Mouse (Mus musculus) megakaryocyte-erythroid progenitor cell, adult 5-6 weeks (primary cell): Measurements from ENCODE around the gene Atg4d. TPM values are rescaled to one million over a fixed set of nuclear protein-coding genes. Genes with fewer than 3 reads are reported as not detected.
A peak's percentile ranks its signal among the peaks of the same experiment; 100 is the strongest.
"Not testable (repeated sequence)": the region's sequence is repeated elsewhere in the genome, so short reads cannot be mapped to it uniquely, and the experiment has no call there.

Experiments
- ATAC-seq: replicated peaks from 2 replicates; pipeline ENCODE4 v1.8.0; 2016; ENCODE audit warnings: mild to moderate bottlenecking, inconsistent platforms; ENCODE audit not compliant: severe bottlenecking, poor library complexity, low FRiP score, low TSS enrichment
- total RNA-seq, 2 experiments: library from RNA; stranded (forward) in 1 of 2; stranded (reverse) in 1 of 2; fragments of 200-1000, 215-1000 nt in 1 of 2; fragments of >200 nt in 1 of 2; fragmentation: Nextera tagmentation in 1 of 2; gene quantifications; 2 replicates each; pipeline ENCODE4 v1.2.3; 2014 to 2017

Gene Atg4d
- 8.9 and 13.9 TPM in 2 replicates for total RNA-seq (2014; fragmentation: Nextera tagmentation)
- 11.9 and 25.7 TPM in 2 replicates for total RNA-seq (2017)

GRCm38 (mm10) chr9:21265000-21265561 lies at the start of gene Atg4d:
Gene Atg4d (plus strand): TSS chr9:21265293.
- ATAC-seq: peak; percentile 92

GRCm38 (mm10) chr9:21216050-21216841 lies 48.8 kb upstream of the Atg4d start:
- no peak for ATAC-seq

GRCm38 (mm10) chr9:21219820-21220219 lies 45.3 kb upstream of the Atg4d start:
- ATAC-seq: no peak

DNA sequence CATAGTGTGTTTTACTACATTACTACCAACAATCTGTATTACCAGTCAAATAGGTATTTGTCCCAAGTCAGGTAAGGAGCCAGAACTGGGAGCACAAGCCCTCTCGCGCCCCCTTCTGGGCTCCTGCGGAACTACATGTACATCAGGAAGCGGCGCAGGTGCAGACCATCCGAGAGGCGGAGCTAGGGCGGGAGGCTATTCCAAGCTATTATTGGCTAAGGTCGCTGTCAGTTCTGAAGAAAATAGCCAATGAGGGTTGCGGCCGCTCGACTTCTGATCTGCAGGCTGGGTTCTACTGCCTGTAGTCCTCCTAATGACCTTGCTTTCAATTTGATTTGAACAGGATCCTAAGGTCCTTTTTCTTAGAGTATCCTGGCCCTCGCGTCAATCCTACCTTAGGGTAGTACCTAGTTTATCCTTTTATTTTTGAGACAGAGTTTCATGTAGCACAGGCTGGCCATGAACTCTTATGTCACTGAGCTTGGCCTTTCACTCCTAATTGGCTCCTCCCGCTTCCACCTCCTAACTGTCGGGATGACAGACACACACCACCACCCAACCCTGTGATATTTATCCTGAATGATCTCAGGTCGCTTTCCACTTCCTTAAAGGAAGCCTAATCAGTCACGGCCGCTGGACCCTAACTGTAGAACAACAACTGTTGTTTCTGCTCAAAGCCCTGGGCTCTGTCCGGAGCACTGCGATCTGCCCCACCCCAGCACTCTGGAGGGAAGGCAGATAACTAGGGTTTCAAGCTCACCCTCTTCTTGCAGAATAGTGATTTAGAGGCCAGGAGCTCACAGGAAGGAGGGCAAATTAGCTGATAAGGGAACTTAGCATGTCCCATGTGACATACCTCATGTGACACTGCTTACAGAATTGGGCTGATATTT lies 44.4 kb upstream of the Atg4d start:
- peak; percentile 90 for ATAC-seq

GRCm38 (mm10) chr9:21221383-21221929 lies 43.6 kb upstream of the Atg4d start:
- peak; percentile 64 for ATAC-seq

DNA sequence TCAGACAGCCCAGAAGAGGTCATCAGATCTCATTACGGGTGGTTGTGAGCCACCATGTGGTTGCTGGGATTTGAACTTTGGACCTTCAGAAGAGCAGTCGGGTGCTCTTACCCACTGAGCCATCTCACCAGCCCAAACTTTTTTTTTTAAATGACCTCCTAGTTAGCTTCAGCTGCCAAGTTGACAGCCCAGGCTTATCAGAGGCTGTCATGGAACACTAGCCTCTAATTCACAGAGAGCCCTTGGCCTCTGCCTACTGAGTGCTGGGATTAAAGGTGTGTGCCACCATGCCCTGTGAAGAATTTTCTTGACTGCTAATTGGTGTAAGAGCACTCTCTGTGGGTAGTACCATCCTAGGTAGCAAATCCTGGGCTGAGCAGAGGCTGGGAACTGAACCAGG lies 41.6 kb upstream of the Atg4d start:
- not testable (repeated sequence) for ATAC-seq

DNA sequence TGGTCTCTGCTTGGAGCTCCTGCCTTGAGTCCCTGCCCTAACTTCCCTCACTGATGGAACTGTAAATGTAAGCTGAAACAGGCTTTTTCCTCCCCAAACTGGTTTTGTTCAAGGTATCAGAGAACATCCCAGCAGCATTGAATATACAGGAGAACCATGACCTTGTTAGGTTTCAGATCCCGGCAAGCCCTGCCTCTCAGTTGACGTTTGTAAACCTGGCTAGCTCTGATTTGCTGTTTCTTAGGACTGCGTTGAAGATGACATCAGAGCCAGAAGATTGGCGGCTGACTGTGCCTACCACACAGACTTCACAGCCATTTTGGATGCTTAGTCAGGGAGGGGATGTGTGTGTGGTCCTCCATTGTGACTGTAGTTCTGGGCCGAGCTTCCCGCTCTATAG lies 41.2 kb upstream of the Atg4d start:
- ATAC-seq: no peak

GRCm38 (mm10) chr9:21224576-21225414 lies 40.3 kb upstream of the Atg4d start:
- no peak for ATAC-seq

- ATAC-seq: no peak
Measured at GRCm38 (mm10) chr9:21225415-21225758, 39.7 kb upstream of the Atg4d start.

GRCm38 (mm10) chr9:21227342-21227741 lies 37.8 kb upstream of the Atg4d start:
- peak; percentile 55; the same call in 1 of the 2 replicates for ATAC-seq

- ATAC-seq: no peak
Measured at GRCm38 (mm10) chr9:21231551-21231950, 33.5 kb upstream of the Atg4d start.

GRCm38 (mm10) chr9:21232867-21233266 lies 32.2 kb upstream of the Atg4d start:
- no peak for ATAC-seq

DNA sequence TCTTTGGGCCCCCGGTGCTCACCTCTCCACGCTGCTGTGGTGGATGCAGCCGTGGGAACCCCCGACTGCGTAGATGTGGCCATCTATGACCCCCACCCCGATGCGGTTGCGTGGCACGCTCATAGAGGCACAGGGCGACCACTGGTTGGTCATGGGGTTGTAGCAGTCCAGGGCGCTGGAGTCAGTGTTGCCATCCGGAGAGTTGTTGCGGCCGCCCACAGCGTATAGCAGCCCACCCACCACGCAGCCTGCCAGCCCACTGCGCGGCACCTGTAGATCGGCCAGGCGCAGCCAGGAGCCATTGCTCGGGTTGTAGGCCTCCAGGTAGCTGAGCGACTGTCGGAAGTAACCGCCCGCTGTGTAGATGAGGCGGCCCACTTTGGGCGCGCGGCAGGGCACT lies 31.7 kb upstream of the Atg4d start:
- no peak for ATAC-seq

- ATAC-seq: no peak
Measured at GRCm38 (mm10) chr9:21233805-21234204, 31.3 kb upstream of the Atg4d start.

GRCm38 (mm10) chr9:21235341-21235740 lies 29.8 kb upstream of the Atg4d start:
- no peak for ATAC-seq

GRCm38 (mm10) chr9:21236991-21237367 lies 28.1 kb upstream of the Atg4d start:
- no peak for ATAC-seq

DNA sequence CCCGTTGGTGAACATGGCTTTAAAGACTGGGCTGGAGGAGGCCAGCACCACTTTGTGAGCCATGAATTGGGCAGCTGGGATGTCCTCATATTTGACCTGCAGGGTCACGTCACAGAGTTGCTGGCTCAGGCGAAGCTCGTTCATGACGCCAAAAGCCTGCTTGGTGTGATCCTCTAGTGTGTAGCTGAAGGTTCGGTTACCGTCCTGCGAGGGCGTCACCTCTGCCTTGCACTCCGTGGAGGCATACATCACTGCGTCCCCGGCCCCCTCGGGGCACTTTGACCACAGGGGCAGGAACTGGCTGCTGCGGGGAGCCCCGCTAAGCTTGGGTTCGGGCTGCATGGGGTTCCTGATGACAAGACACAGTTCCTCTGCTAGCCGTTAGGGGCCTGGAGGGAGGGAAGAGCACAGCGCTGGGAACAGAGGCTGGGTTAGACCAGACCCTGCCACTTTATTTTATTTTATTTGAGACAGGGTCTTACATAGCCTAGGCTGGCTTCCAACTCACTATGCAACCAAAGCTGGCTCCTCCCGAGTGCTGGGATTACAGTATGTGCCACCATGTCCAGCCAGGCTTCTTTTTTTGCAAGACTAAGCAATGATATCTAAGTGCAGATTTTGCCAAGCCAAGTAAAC lies 27.6 kb upstream of the Atg4d start:
- ATAC-seq: peak; percentile 69

DNA sequence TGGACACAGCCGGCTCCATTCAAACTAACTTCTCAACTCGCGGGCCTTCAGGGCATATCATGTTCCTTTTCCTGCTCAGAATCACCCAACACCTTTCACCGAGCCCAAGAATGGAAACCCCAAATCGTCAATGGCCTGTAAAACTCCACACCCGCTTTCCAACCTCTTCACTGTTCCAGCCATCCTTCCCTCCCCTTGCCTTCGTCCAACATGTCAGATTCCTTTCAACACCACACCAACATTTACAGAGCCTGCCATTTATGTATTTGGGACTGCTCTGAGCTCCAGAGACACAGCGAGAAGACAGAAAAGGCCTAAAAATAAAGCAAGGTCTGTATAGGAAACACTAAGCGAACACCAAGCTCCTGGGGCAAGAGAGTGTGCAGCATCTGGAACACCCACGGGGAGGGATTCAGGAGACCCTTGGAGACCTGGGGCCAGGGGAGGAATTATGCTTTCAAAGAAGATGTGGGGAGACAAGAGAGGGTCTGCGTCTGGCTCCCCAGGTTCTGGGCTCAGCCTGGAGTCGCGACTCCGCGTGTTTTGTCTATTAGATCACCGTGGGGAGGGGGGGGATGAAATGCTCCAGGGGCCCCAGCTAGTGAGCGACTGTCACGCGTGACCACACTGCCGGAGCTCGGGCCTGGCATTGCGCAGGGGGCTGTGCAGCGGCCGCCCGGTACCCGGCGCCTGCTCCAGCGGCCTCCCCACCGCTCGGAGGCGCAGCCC lies 26.9 kb upstream of the Atg4d start:
- no peak for ATAC-seq
